Mouse (Mus musculus): Measurements from ENCODE around the gene Gtse1. TPM values are rescaled to one million over a fixed set of nuclear protein-coding genes. Genes with fewer than 3 reads are reported as not detected.

Gene Gtse1
- polyA plus RNA-seq, 1 experiment = 8.7 TPM

GRCm38 (mm10) chr15:85891971-85892370 is 32.4 kb downstream of the Gtse1 start:
- TF ChIP-seq TAL1 (IDR thresholded peaks at IDR 0.05; ENCODE audit: low read length) (no peak), GATA1 (IDR thresholded peaks at IDR 0.05; ENCODE audit: low read length) (no peak)
- Histone ChIP-seq H3K27me3 (ENCODE audit: control insufficient read depth) (no peaks in the 10 kb centered on the region), H3K36me3 (ENCODE audit: control insufficient read depth) (peaks cover 74% of the 10 kb centered on the region), H3K4me3 (replicated peaks) (no peak overlapping the region), H3K4me1 (ENCODE audit: control insufficient read depth) (0 out of 2 replicates have a peak, but pooled peaks cover 2% of the 10 kb centered on the region), H3K9me3 (ENCODE audit: control insufficient read depth, low read length) (no peaks in the 10 kb centered on the region)

GRCm38 (mm10) chr15:85892498-85893118 is 33.1 kb downstream of the Gtse1 start:
- no peak overlapping the region for H3K4me3 ChIP-seq (replicated peaks)
- H3K4me1 ChIP-seq (ENCODE audit: control insufficient read depth) = 0 out of 2 replicates have a peak, but pooled peaks cover 2% of the 10 kb centered on the region
- no peaks in the 10 kb centered on the region for H3K9me3 ChIP-seq (ENCODE audit: control insufficient read depth, low read length)
- no peaks in the 10 kb centered on the region for H3K27me3 ChIP-seq (ENCODE audit: control insufficient read depth)
- TF ChIP-seq TAL1 (IDR thresholded peaks at IDR 0.05; ENCODE audit: low read length) = no peak
- peaks cover 80% of the 10 kb centered on the region for H3K36me3 ChIP-seq (ENCODE audit: control insufficient read depth)

DNA sequence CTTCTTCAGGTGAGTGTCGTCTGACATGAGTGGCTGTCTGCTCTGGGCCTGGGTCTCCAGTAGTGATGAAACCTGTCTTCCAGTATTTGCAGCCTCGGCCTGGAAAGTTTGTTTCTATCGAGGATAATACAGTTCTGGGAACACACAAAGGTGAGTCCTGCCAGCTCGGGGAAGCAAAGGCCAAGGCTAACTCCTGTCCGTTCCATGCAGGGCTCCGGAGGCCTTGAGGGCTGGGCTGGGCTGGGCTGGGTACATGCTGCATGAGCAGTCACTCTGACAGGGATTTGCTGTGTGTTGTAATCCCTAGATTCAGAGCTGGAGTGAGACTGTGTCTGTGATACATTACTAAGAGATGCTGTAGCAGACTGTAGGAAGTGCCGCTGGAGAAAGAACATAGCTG is 34.3 kb downstream of the Gtse1 start:
- H3K9me3 ChIP-seq (ENCODE audit: control insufficient read depth, low read length) = no peaks in the 10 kb centered on the region
- no peak overlapping the region for H3K4me3 ChIP-seq (replicated peaks)
- H3K4me1 ChIP-seq (ENCODE audit: control insufficient read depth) = 0 out of 2 replicates have a peak, but pooled peaks cover 2% of the 10 kb centered on the region
- no peaks in the 10 kb centered on the region for H3K27me3 ChIP-seq (ENCODE audit: control insufficient read depth)
- H3K36me3 ChIP-seq (ENCODE audit: control insufficient read depth) = peaks cover 83% of the 10 kb centered on the region
- no peak for TF ChIP-seq TAL1 (IDR thresholded peaks at IDR 0.05; ENCODE audit: low read length)
- TF ChIP-seq GATA1 (IDR thresholded peaks at IDR 0.05; ENCODE audit: low read length) = no peak

GRCm38 (mm10) chr15:85896284-85896683 is 36.7 kb downstream of the Gtse1 start:
- no peak overlapping the region for H3K4me3 ChIP-seq (replicated peaks)
- no peaks in the 10 kb centered on the region for H3K27me3 ChIP-seq (ENCODE audit: control insufficient read depth)
- no peaks in the 10 kb centered on the region for H3K4me1 ChIP-seq (ENCODE audit: control insufficient read depth)
- H3K9me3 ChIP-seq (ENCODE audit: control insufficient read depth, low read length) = no peaks in the 10 kb centered on the region
- no peak for TF ChIP-seq GATA1 (IDR thresholded peaks at IDR 0.05; ENCODE audit: low read length)
- no peak for TF ChIP-seq TAL1 (IDR thresholded peaks at IDR 0.05; ENCODE audit: low read length)
- peaks cover 69% of the 10 kb centered on the region for H3K36me3 ChIP-seq (ENCODE audit: control insufficient read depth)

DNA sequence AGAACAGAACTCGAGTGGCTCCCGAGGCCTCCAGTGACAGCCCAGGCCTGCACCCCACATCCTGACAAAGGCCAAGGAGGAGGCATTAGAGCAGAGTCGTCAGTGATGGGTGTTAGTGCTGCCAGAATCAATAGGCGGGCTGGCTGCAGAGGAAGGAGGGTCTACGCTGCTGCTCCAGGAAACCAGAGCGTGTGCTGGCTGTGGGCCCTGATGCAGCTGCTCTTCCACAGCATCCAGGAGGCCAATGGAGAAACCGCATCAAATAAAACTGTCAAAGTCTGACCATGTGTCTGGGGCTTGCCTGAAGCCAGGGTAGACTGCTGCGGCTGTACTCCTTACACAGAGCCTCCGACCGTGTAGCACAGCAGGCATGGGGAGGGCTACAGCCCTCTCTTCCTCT is 37.6 kb downstream of the Gtse1 start:
- Histone ChIP-seq H3K4me1 (ENCODE audit: control insufficient read depth) (no peaks in the 10 kb centered on the region), H3K36me3 (ENCODE audit: control insufficient read depth) (peaks cover 60% of the 10 kb centered on the region), H3K4me3 (replicated peaks) (no peak overlapping the region), H3K27me3 (ENCODE audit: control insufficient read depth) (no peaks in the 10 kb centered on the region), H3K9me3 (ENCODE audit: control insufficient read depth, low read length) (no peaks in the 10 kb centered on the region)
- no peak for TF ChIP-seq GATA1 (IDR thresholded peaks at IDR 0.05; ENCODE audit: low read length)
- TF ChIP-seq TAL1 (IDR thresholded peaks at IDR 0.05; ENCODE audit: low read length) = no peak

DNA sequence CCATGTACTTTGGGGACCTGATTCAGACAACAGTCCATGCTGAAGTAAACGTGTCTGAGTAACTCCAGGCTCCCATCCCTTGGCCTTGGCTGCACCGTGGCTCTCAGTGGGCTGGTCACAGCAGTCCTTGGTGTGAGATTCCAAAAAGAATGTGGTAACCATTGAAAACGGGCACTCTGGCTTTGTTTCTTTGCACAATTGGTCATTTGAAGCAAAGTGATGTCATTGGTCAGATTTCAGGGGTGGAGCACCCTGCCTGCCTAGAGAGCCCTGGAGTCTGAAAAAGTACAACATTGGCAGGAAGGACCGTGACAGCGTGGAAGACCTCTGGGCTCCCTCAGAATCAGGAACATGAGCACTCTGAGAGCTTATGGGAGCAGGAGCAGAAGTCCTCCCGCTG is 39.9 kb downstream of the Gtse1 start:
- Histone ChIP-seq H3K4me1 (ENCODE audit: control insufficient read depth) (no peaks in the 10 kb centered on the region), H3K36me3 (ENCODE audit: control insufficient read depth) (peaks cover 37% of the 10 kb centered on the region), H3K4me3 (replicated peaks) (no peak overlapping the region), H3K9me3 (ENCODE audit: control insufficient read depth, low read length) (no peaks in the 10 kb centered on the region), H3K27me3 (ENCODE audit: control insufficient read depth) (no peaks in the 10 kb centered on the region)
- no peak for TF ChIP-seq GATA1 (IDR thresholded peaks at IDR 0.05; ENCODE audit: low read length)
- no peak for TF ChIP-seq TAL1 (IDR thresholded peaks at IDR 0.05; ENCODE audit: low read length)

DNA sequence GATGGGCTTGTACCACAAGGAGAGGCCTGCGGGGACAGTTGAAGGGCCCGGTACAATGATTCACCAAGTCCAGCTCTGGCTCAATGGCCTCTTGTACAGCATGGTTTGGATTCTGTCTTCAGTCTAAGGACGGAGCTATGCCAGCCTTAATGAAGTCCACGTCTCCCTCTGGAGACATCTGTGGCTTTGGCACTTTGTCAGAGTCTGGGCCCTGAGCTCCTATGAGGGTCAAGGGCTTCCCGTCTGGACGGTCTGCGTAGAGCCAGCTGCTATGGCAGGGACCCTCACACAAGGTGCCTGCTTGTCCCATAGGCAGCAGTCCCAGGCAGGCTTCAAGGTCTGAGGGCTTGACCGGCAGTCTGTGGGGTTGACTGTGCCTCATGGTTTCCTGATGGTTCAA is 40.8 kb downstream of the Gtse1 start:
- Histone ChIP-seq H3K9me3 (ENCODE audit: control insufficient read depth, low read length) (no peaks in the 10 kb centered on the region), H3K4me3 (replicated peaks) (no peak overlapping the region), H3K36me3 (ENCODE audit: control insufficient read depth) (peaks cover 28% of the 10 kb centered on the region), H3K4me1 (ENCODE audit: control insufficient read depth) (no peaks in the 10 kb centered on the region), H3K27me3 (ENCODE audit: control insufficient read depth) (no peaks in the 10 kb centered on the region)
- TF ChIP-seq GATA1 (IDR thresholded peaks at IDR 0.05; ENCODE audit: low read length) = no peak
- TF ChIP-seq TAL1 (IDR thresholded peaks at IDR 0.05; ENCODE audit: low read length) = no peak

GRCm38 (mm10) chr15:85900801-85901200 is 41.3 kb downstream of the Gtse1 start:
- TF ChIP-seq GATA1 (IDR thresholded peaks at IDR 0.05; ENCODE audit: low read length) = no peak
- TF ChIP-seq TAL1 (IDR thresholded peaks at IDR 0.05; ENCODE audit: low read length) = no peak

GRCm38 (mm10) chr15:85902505-85902904 is 43.0 kb downstream of the Gtse1 start:
- TF ChIP-seq TAL1 (IDR thresholded peaks at IDR 0.05; ENCODE audit: low read length) = no peak
- no peak for TF ChIP-seq GATA1 (IDR thresholded peaks at IDR 0.05; ENCODE audit: low read length)
- H3K4me3 ChIP-seq (replicated peaks) = no peak overlapping the region

More at GRCm38 (mm10) chr15:85900801-85901200, 41.3 kb downstream of the Gtse1 start:
- Histone ChIP-seq H3K36me3 (ENCODE audit: control insufficient read depth) (peaks cover 23% of the 10 kb centered on the region), H3K4me1 (ENCODE audit: control insufficient read depth) (no peaks in the 10 kb centered on the region), H3K27me3 (ENCODE audit: control insufficient read depth) (no peaks in the 10 kb centered on the region), H3K4me3 (replicated peaks) (no peak overlapping the region), H3K9me3 (ENCODE audit: control insufficient read depth, low read length) (no peaks in the 10 kb centered on the region)

DNA sequence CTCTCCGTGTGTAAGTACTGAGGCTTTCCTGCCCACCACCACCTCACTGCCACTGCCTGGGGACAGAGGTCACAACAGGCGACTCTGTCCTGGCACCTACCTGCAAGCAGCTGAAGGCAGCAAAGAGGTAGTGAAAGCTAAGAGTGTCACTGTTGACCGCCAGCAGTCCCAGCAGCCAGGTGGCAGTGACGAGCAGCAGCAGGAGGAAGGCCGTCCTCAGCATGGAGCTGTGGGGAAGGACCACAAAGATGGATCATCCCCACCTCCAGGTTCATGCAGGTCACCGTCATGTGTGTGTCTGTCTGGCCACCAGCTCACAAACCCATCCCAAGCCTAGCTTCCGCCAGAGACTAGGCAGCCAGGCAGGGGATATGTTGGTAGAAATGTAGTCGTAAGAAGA is 44.3 kb downstream of the Gtse1 start:
- Histone ChIP-seq H3K27me3 (ENCODE audit: control insufficient read depth) (no peaks in the 10 kb centered on the region), H3K36me3 (ENCODE audit: control insufficient read depth) (no peaks in the 10 kb centered on the region), H3K4me3 (replicated peaks) (no peak overlapping the region), H3K4me1 (ENCODE audit: control insufficient read depth) (no peaks in the 10 kb centered on the region), H3K9me3 (ENCODE audit: control insufficient read depth, low read length) (no peaks in the 10 kb centered on the region)
- no peak for TF ChIP-seq GATA1 (IDR thresholded peaks at IDR 0.05; ENCODE audit: low read length)
- no peak for TF ChIP-seq TAL1 (IDR thresholded peaks at IDR 0.05; ENCODE audit: low read length)

More at GRCm38 (mm10) chr15:85902505-85902904, 43.0 kb downstream of the Gtse1 start:
- H3K27me3 ChIP-seq (ENCODE audit: control insufficient read depth) = no peaks in the 10 kb centered on the region
- peaks cover 6% of the 10 kb centered on the region for H3K36me3 ChIP-seq (ENCODE audit: control insufficient read depth)
- no peaks in the 10 kb centered on the region for H3K9me3 ChIP-seq (ENCODE audit: control insufficient read depth, low read length)
- H3K4me1 ChIP-seq (ENCODE audit: control insufficient read depth) = no peaks in the 10 kb centered on the region
